Mouse (Mus musculus) ES-E14 (cell line): Measurements from ENCODE around the gene Hist1h2bj. TPM values are rescaled to one million over a fixed set of nuclear protein-coding genes. Genes with fewer than 3 reads are reported as not detected.

Experiments
- DNase-seq: peaks from one replicate; pipeline ENCODE4 v3.0.0-alpha.2; 2013; ENCODE audit warnings: low read depth, low spot score
- H3K27ac ChIP-seq: 2 replicates; pipeline ENCODE4 v1.5.1; 2012; ENCODE audit warnings: low read depth, mild to moderate bottlenecking, low read length, moderate library complexity, mixed read lengths; ENCODE audit not compliant: poor library complexity, insufficient read depth, severe bottlenecking
- H3K36me3 ChIP-seq: 2 replicates; pipeline ENCODE4 v1.6.1; 2012; ENCODE audit warnings: mild to moderate bottlenecking, low read length, moderate library complexity, mixed read lengths; ENCODE audit not compliant: control insufficient read depth, poor library complexity, insufficient read depth, severe bottlenecking
- H3K4me1 ChIP-seq, 2 experiments: fragments of 150-350 bp in 1 of 2; sonication (generic) in 1 of 2; 2 replicates each; pipeline ENCODE4 v1.6.1; 2012; ENCODE audit warnings: low read length in 2 of 2, mild to moderate bottlenecking in 1 of 2, mixed read lengths in 1 of 2; ENCODE audit not compliant: control insufficient read depth in 2 of 2, insufficient read depth in 2 of 2, poor library complexity in 1 of 2
- H3K4me3 ChIP-seq, 2 experiments: fragments of 150-350 bp in 1 of 2; sonication (generic) in 1 of 2; 2 replicates each; pipeline ENCODE4 v1.5.1; 2012; ENCODE audit warnings: low read length in 2 of 2, low read depth in 1 of 2, mild to moderate bottlenecking in 1 of 2, mixed read lengths in 1 of 2; ENCODE audit not compliant: insufficient read depth in 1 of 2, poor library complexity in 1 of 2, severe bottlenecking in 1 of 2
- H3K9ac ChIP-seq: 2 replicates; pipeline ENCODE4 v1.6.1; 2012; ENCODE audit warnings: low read depth, mild to moderate bottlenecking, low read length, mixed read lengths; ENCODE audit not compliant: poor library complexity, insufficient read depth, severe bottlenecking
- H3K9me3 ChIP-seq: fragments of 150-350 bp; sonication (generic); 2 replicates; pipeline ENCODE4 v1.6.1; 2012; ENCODE audit warnings: low read depth, mild to moderate bottlenecking, low read length; ENCODE audit not compliant: control insufficient read depth, insufficient read depth
- CHD2 ChIP-seq: IDR thresholded peaks from 2 replicates; pipeline ENCODE4 v1.6.1; 2014; ENCODE audit warnings: mild to moderate bottlenecking, low read depth, low read length, inconsistent platforms
- HCFC1 ChIP-seq: IDR thresholded peaks from 2 replicates; pipeline ENCODE4 v1.6.1; 2012; ENCODE audit warnings: low read length, inconsistent platforms, borderline replicate concordance; ENCODE audit not compliant: insufficient read depth
- MAFK ChIP-seq: IDR thresholded peaks from 2 replicates; pipeline ENCODE4 v1.6.1; 2014; ENCODE audit warnings: mild to moderate bottlenecking, low read depth, low read length, inconsistent platforms; ENCODE audit not compliant: insufficient read depth
- ZC3H11A ChIP-seq: IDR thresholded peaks from 2 replicates; pipeline ENCODE4 v1.6.1; 2012; ENCODE audit warnings: low read depth, mild to moderate bottlenecking, inconsistent platforms, low read length, borderline replicate concordance
- ZNF384 ChIP-seq: IDR thresholded peaks from 2 replicates; pipeline ENCODE4 v1.6.1; 2012; ENCODE audit warnings: low read depth, low read length, inconsistent platforms
- in situ Hi-C, 2 experiments: fragments of 600-800 bp; cut with MboI; formaldehyde crosslinking; loops; one replicate each; pipeline ENCODE4 v1.15.1; 2025; ENCODE audit warnings: low sequenced_read_pairs in 2 of 2, inconsistent platforms in 1 of 2; ENCODE audit not compliant: unreplicated experiment in 2 of 2
- total RNA-seq: library from RNA; depleted of rRNA; stranded (reverse); fragments of 300-350 nt; gene quantifications from 2 replicates; pipeline ENCODE4 v1.2.3, GENCODE M21; 2012

Gene Hist1h2bj
- total RNA-seq, 1 experiment: 1,735 TPM

GRCm38 (mm10) chr13:22026058-22027031 lies 16.7 kb upstream of the Hist1h2bj start:
- H3K4me3 ChIP-seq: peak overlapping the region; percentile 72 to 78
- H3K4me1 ChIP-seq: peaks cover 0 to 7% of the 10 kb centered on the region in 2 experiments; a peak in 2 of 4 replicates
- TF ChIP-seq HCFC1 (peak; percentile 41; the same call in 1 of the 2 replicates), ZC3H11A (0 out of 2 replicates have a peak, but pooled peaks have one; percentile 14), MAFK (peak; percentile 80), ZNF384 (peak; percentile 98), CHD2 (no peak)
- H3K27ac ChIP-seq: no peak overlapping the region
- no peak for DNase-seq
- H3K9ac ChIP-seq: peak overlapping the region; percentile 86
- H3K36me3 ChIP-seq: no peaks in the 10 kb centered on the region
- H3K9me3 ChIP-seq: no peaks in the 10 kb centered on the region
- in situ Hi-C loops: loop anchor here (10.0 to 25.0 kb wide), 7 partner anchors 92 to 1736 kb away; partner anchors contain the start of genes Abt1 (in 1 of the 2), Hist1h1a (in 1 of the 2), Hist1h1d (in 1 of the 2) and Hist1h1t (in 1 of the 2)

- H3K27ac ChIP-seq: peak overlapping the region; percentile 55; the same call in 1 of the 2 replicates
- peak overlapping the region; percentile 72 to 83 for H3K4me3 ChIP-seq
- peaks cover 0 to 15% of the 10 kb centered on the region in 2 experiments; a peak in 2 of 4 replicates for H3K4me1 ChIP-seq
- peak overlapping the region; percentile 87 for H3K9ac ChIP-seq
- no peaks in the 10 kb centered on the region for H3K9me3 ChIP-seq
- DNase-seq: no peak
- TF ChIP-seq ZNF384 (0 out of 2 replicates have a peak, but pooled peaks have one; percentile 6), ZC3H11A (peak; percentile 90), CHD2 (no peak), HCFC1 (no peak), MAFK (peak; percentile 91)
- in situ Hi-C loops: loop anchor here (10.0 to 25.0 kb wide), 7 partner anchors 94 to 1733 kb away; partner anchors contain the start of genes Abt1 (in 1 of the 2), Hist1h1a (in 1 of the 2), Hist1h1d (in 1 of the 2) and Hist1h1t (in 1 of the 2)
- H3K36me3 ChIP-seq: no peaks in the 10 kb centered on the region
Observed at GRCm38 (mm10) chr13:22028673-22029460, 14.1 kb upstream of the Hist1h2bj start.

GRCm38 (mm10) chr13:22029928-22030327 lies 13.1 kb upstream of the Hist1h2bj start:
- in situ Hi-C loops: loop anchor here (10.0 to 25.0 kb wide), 9 partner anchors 95 to 1732 kb away; partner anchors contain the start of genes Hist1h4j (in 2 of the 2), Abt1 (in 1 of the 2), Hist1h1a (in 1 of the 2) and Hist1h1d (in 1 of the 2)
- no peak for DNase-seq
- no peak overlapping the region for H3K27ac ChIP-seq
- H3K4me3 ChIP-seq: 0 out of 4 replicates have a peak overlapping the region, but pooled peaks of 1 of the 2 experiments have one; percentile 2
- no peaks in the 10 kb centered on the region for H3K36me3 ChIP-seq
- H3K9ac ChIP-seq: no peak overlapping the region
- H3K9me3 ChIP-seq: no peaks in the 10 kb centered on the region
- H3K4me1 ChIP-seq: peaks cover 0 to 15% of the 10 kb centered on the region in 2 experiments; a peak in 2 of 4 replicates
- TF ChIP-seq ZC3H11A: no peak
- 0 out of 2 replicates have a peak, but pooled peaks have one; percentile 31 for TF ChIP-seq MAFK
- TF ChIP-seq ZNF384: no peak

- in situ Hi-C loops: loop anchor here (10.0 to 25.0 kb wide), 8 partner anchors 293 to 1732 kb away; partner anchors contain the start of genes Hist1h4j (in 2 of the 2), Abt1 (in 1 of the 2), Hist1h1a (in 1 of the 2) and Hist1h1d (in 1 of the 2)
- peaks cover 0 to 15% of the 10 kb centered on the region in 2 experiments; a peak in 2 of 4 replicates for H3K4me1 ChIP-seq
- TF ChIP-seq ZNF384 (peak; percentile 83), MAFK (no peak), ZC3H11A (no peak), CHD2 (no peak), HCFC1 (no peak)
- no peaks in the 10 kb centered on the region for H3K9me3 ChIP-seq
- H3K9ac ChIP-seq: no peak overlapping the region
- DNase-seq: no peak
- H3K4me3 ChIP-seq: no peak overlapping the region
- no peak overlapping the region for H3K27ac ChIP-seq
- no peaks in the 10 kb centered on the region for H3K36me3 ChIP-seq
Observed at GRCm38 (mm10) chr13:22030493-22030892, 12.5 kb upstream of the Hist1h2bj start.
